Mouse (Mus musculus) retina, postnatal 7 days (tissue): ENCODE data around the gene Ccdc134.

Source experiments
- DNase-seq: peaks from one replicate; pipeline ENCODE4 v3.0.0-alpha.2; 2012; ENCODE audit warnings: low read depth, low spot score

Gene Ccdc134

GRCm38 (mm10) chr15:82147611-82148111 is 19.9 kb downstream of the Ccdc134 start:
- DNase-seq, result peak; percentile 38

- DNase-seq, result no peak
These were observed 20.8 kb downstream of the Ccdc134 start for GRCm38 (mm10) chr15:82148510-82148911.

- DNase-seq, result no peak
These were observed 22.3 kb downstream of the Ccdc134 start for GRCm38 (mm10) chr15:82150042-82150441.

- no peak for DNase-seq
These were observed 23.5 kb downstream of the Ccdc134 start for GRCm38 (mm10) chr15:82151176-82151575.

DNA sequence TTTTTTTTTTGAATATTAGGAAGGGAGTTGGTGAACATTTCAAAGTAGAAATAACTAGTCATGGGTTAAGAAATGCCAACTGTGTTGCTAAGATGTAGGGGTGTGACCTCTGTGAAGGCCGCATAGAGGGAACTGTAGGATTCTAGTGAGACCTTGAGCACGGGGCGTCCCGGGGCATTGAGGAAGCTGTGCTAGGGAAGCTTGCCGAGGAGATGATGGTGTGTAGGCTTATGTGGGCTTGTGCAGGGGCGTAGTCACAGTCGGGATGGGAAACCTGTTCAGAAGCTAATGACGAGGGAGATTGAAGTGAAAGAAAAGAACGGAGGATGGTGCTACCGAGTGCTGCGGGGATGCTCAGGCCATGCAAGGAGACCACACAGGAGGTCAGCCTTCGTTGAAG is 24.3 kb downstream of the Ccdc134 start:
- no peak for DNase-seq

GRCm38 (mm10) chr15:82152435-82152834 is 24.7 kb downstream of the Ccdc134 start:
- DNase-seq, result no peak

- no peak for DNase-seq
These were observed 28.6 kb downstream of the Ccdc134 start for GRCm38 (mm10) chr15:82156298-82156697.

- no peak for DNase-seq
These were observed 29.2 kb downstream of the Ccdc134 start for GRCm38 (mm10) chr15:82156902-82157301.

DNA sequence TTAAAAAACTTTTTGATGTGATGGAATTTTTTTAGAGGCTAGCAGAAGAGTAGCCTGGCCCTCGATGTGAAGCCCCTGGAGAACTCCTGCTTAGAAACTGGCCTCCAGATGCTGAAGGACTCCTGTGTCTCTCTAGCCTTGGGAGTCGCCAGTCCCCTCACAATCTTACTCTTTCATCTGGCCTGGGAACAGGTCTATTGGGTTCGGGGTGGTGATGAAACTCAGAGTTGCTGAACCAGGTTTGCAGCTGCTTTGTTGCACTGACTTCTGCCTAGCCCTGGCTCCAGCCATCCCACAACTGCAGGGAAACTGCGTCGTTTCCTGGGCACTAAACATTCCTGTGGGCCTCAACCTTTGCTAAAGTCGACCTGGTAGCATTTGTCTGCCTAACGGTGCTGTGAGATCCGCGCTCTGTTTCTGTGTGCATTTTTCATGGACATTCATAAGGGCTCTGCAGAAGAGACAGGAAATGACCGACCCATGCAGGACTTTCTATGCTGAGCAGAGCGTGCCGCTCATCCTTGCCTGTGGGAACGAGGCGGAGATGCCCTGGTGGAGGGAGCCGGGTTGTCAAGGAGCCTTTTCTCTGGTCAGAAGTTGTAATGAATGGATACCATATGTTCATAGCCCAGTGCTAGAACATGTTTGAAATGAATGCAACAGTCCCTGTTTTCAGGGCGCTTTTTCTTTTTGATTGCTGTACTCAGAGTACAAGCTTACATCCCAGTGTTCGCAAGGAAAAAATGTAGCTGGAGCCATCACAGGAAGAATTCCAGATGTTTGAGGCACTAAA is 30.7 kb downstream of the Ccdc134 start:
- DNase-seq, result no peak

- no peak for DNase-seq
These were observed 31.7 kb downstream of the Ccdc134 start for GRCm38 (mm10) chr15:82159471-82159870.

- no peak for DNase-seq
These were observed 33.3 kb downstream of the Ccdc134 start for GRCm38 (mm10) chr15:82160731-82161640.

DNA sequence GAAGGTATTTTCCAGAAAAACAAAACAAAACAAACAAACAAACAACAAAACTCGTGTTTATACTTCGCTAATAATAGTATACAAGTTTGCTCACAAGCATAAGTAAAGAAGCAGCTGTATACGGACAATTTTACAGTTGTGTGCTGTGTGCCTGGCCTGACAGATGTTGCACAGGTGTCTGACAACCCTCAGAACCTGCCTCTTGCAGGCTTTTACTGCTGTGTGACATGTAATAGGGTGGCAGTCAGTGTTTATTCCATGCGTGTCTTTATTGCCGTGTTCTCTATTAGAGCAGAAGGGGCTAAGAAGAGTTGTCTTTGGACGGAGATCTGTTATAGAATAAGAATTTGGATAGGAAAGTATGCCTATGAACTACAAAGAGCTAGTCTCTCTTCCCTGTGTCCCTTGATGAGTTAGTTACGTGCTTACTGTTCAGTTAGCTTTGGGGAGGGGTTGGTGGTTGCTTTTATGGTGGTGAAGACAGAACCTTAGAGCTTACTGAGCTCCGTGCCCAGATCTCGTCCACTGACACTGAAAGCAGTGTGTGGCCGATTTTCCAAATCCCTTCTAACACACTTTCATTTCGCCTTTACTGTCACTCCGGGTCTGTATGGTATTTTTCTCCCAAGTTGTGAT is 34.4 kb downstream of the Ccdc134 start:
- no peak for DNase-seq

- no peak for DNase-seq
These were observed 35.8 kb downstream of the Ccdc134 start for GRCm38 (mm10) chr15:82163356-82164060.

DNA sequence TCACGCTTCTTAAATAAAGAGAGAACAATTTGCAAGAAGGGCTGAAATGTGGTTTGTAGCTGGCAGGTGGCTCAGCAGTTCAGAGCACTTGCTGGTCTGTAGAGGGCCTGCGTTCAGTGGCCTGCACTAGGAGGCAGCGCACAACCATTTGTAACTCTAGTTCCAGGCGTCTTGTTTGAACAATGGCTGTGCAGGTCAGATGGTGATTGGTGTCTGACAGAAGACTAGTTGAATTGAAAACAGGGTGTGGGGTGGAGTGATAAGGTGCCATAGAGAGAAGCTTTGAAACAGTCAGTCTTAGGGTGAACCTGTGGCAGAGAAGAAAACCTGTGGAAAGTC is 36.3 kb downstream of the Ccdc134 start:
- DNase-seq, result no peak

DNA sequence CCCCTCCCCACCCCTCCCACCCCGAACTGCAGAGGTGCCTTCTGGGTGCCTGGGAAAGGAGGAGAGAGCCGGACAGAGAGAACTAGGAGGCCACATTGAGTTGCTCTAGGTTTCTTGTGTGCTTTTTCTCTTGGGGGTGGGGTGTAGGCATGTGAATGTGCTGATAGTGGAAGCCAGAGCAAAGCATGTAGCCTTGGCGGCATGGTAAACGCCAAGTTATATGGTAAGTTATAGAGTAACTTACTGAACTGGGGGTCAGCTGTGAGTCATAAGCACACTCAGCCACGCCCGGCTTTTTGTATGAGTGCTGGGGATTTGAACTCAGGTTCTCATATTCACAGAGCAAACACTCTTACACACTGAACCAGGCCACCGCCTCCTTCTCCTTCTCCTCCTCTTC is 36.8 kb downstream of the Ccdc134 start:
- DNase-seq, result no peak

- peak; percentile 64 for DNase-seq
These were observed 37.9 kb downstream of the Ccdc134 start for GRCm38 (mm10) chr15:82165332-82166239.

GRCm38 (mm10) chr15:82166240-82167100 is 38.7 kb downstream of the Ccdc134 start:
- DNase-seq, result no peak

DNA sequence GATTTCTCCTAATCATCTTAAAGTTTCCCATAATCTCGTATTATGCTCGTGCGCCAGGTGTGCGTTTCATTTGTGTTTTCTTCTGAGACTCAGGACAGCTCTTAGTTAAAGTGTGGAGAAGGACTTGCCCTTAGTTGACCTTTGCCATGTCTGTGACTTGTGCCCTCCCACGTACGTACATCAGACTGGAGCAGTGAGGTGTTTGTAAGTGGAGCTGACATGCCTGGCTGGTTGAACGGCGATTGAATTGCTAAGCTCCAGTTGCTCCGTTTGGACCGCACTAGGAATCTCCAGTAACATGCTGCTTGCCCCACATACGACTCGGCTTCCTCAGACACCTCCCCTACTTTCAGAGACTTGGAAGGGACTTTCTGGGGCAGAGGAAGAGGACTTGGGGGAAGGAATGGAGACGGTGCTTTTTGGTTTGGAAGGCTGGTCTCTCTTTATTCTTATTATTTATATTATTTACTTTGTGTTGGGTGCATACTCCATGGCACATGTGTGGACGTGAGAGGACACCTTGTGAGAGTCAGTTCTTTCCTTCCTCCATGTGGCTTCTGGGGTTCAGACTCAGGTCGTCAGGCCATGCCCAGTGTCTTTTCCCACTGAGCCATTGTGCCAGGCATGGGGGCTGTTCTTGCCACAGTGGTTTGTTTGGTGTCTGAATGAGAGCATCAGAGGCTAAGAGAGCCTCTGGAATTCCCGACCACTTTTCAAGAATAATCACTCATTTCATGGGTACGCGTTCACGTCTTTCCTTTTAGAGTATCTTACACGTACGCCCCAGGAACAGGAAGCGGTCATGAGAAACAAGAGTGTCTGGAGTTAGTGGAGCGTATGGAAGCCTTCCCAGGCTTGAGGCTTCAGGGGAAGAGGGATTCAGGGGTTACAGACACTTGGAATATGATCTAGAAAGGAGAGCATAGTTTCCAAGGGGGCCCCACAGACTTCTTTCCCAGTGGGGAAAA is 39.8 kb downstream of the Ccdc134 start:
- DNase-seq, result no peak
